Mouse (Mus musculus): ENCODE data around the gene Gm3629. TPM values are rescaled to one million over a fixed set of nuclear protein-coding genes. Genes with fewer than 3 reads are reported as not detected.
"Not testable (repeated sequence)": the region's sequence is repeated elsewhere in the genome, so short reads cannot be mapped to it uniquely, and the experiment has no call there.

The Gm3629 gene
- polyA plus RNA-seq (2014; fragmentation: Nextera tagmentation; extraction: Ambion mirVana): not detected in 2 replicates

- not testable (repeated sequence) for H3K27me3 ChIP-seq (ENCODE audit: control insufficient read depth, insufficient read depth, low read length); H3K27ac ChIP-seq (ENCODE audit: low read depth, low read length); H3K4me2 ChIP-seq (replicated peaks; ENCODE audit: low read depth, low read length); H3K9me3 ChIP-seq (ENCODE audit: control insufficient read depth, low read length); ATAC-seq (ENCODE audit: low FRiP score, low TSS enrichment); H3K4me1 ChIP-seq (ENCODE audit: control insufficient read depth, insufficient read depth, low read length); H3K9ac ChIP-seq (ENCODE audit: low read depth, low read length); H3K4me3 ChIP-seq (ENCODE audit: low read length); H3K36me3 ChIP-seq (ENCODE audit: control insufficient read depth, insufficient read depth, low read length)
- WGBS: 33% methylated on average over 1 of the region's 2 CpGs
Measured at GRCm38 (mm10) chr14:6590513-6590912, at the start of gene Gm3629. Gm3629 (minus strand) TSS chr14:6590613.

GRCm38 (mm10) chr14:6622318-6622717 is 31.9 kb upstream of the Gm3629 start, which contains the start of gene Gm3460:
Gm3460 (minus strand) TSS chr14:6622418.
- H3K4me1 ChIP-seq (ENCODE audit: control insufficient read depth, insufficient read depth, low read length); ATAC-seq (ENCODE audit: low FRiP score, low TSS enrichment); H3K27me3 ChIP-seq (ENCODE audit: control insufficient read depth, insufficient read depth, low read length); H3K9me3 ChIP-seq (ENCODE audit: control insufficient read depth, low read length); H3K27ac ChIP-seq (ENCODE audit: low read depth, low read length); H3K9ac ChIP-seq (ENCODE audit: low read depth, low read length); H3K4me3 ChIP-seq (ENCODE audit: low read length); H3K4me2 ChIP-seq (replicated peaks; ENCODE audit: low read depth, low read length); H3K36me3 ChIP-seq (ENCODE audit: control insufficient read depth, insufficient read depth, low read length): not testable (repeated sequence)
- WGBS: 80% methylated on average over 1 of the region's 2 CpGs

- H3K9ac ChIP-seq (ENCODE audit: low read depth, low read length); H3K27ac ChIP-seq (ENCODE audit: low read depth, low read length); H3K9me3 ChIP-seq (ENCODE audit: control insufficient read depth, low read length); H3K4me1 ChIP-seq (ENCODE audit: control insufficient read depth, insufficient read depth, low read length); H3K4me2 ChIP-seq (replicated peaks; ENCODE audit: low read depth, low read length); H3K4me3 ChIP-seq (ENCODE audit: low read length); H3K27me3 ChIP-seq (ENCODE audit: control insufficient read depth, insufficient read depth, low read length); ATAC-seq (ENCODE audit: low FRiP score, low TSS enrichment); H3K36me3 ChIP-seq (ENCODE audit: control insufficient read depth, insufficient read depth, low read length): not testable (repeated sequence)
- WGBS: no CpG with 5 or more reads among the region's 1 CpGs
Measured at GRCm38 (mm10) chr14:6606436-6606835, 16.0 kb upstream of the Gm3629 start.

- H3K9ac ChIP-seq (ENCODE audit: low read depth, low read length); H3K27ac ChIP-seq (ENCODE audit: low read depth, low read length); H3K27me3 ChIP-seq (ENCODE audit: control insufficient read depth, insufficient read depth, low read length); ATAC-seq (ENCODE audit: low FRiP score, low TSS enrichment); H3K9me3 ChIP-seq (ENCODE audit: control insufficient read depth, low read length); H3K36me3 ChIP-seq (ENCODE audit: control insufficient read depth, insufficient read depth, low read length); H3K4me1 ChIP-seq (ENCODE audit: control insufficient read depth, insufficient read depth, low read length): not testable (repeated sequence)
- 2% methylated on average over 17 of the region's 20 CpGs for WGBS
- Histone ChIP-seq H3K4me3 (ENCODE audit: low read length) (peak overlapping the region; percentile 27; the same call in 1 of the 2 replicates), H3K4me2 (replicated peaks; ENCODE audit: low read depth, low read length) (peak overlapping the region; percentile 41)
Measured at GRCm38 (mm10) chr14:6605004-6605403, 14.6 kb upstream of the Gm3629 start.

GRCm38 (mm10) chr14:6604551-6604950 is 14.1 kb upstream of the Gm3629 start:
- not testable (repeated sequence) for H3K9me3 ChIP-seq (ENCODE audit: control insufficient read depth, low read length); H3K9ac ChIP-seq (ENCODE audit: low read depth, low read length); H3K4me1 ChIP-seq (ENCODE audit: control insufficient read depth, insufficient read depth, low read length); H3K36me3 ChIP-seq (ENCODE audit: control insufficient read depth, insufficient read depth, low read length); H3K27ac ChIP-seq (ENCODE audit: low read depth, low read length); ATAC-seq (ENCODE audit: low FRiP score, low TSS enrichment); H3K27me3 ChIP-seq (ENCODE audit: control insufficient read depth, insufficient read depth, low read length)
- Histone ChIP-seq H3K4me3 (ENCODE audit: low read length) (peak overlapping the region; percentile 27), H3K4me2 (replicated peaks; ENCODE audit: low read depth, low read length) (peak overlapping the region; percentile 41)
- WGBS: 2% methylated on average over 17 of the region's 20 CpGs

GRCm38 (mm10) chr14:6537190-6537589 is 53.2 kb downstream of the Gm3629 start, which contains the start of gene Gm8356:
Gm8356 (minus strand) TSS chr14:6537290.
- not testable (repeated sequence) for H3K9me3 ChIP-seq (ENCODE audit: control insufficient read depth, low read length); ATAC-seq (ENCODE audit: low FRiP score, low TSS enrichment); H3K4me1 ChIP-seq (ENCODE audit: control insufficient read depth, insufficient read depth, low read length); H3K4me3 ChIP-seq (ENCODE audit: low read length); H3K36me3 ChIP-seq (ENCODE audit: control insufficient read depth, insufficient read depth, low read length); H3K27me3 ChIP-seq (ENCODE audit: control insufficient read depth, insufficient read depth, low read length); H3K27ac ChIP-seq (ENCODE audit: low read depth, low read length); H3K4me2 ChIP-seq (replicated peaks; ENCODE audit: low read depth, low read length); H3K9ac ChIP-seq (ENCODE audit: low read depth, low read length)
- no CpG with 5 or more reads among the region's 2 CpGs for WGBS

Other genes with a start within 250 kb of the Gm3629 start
- not detected in 2 replicates for gene Gm3618, start 246.9 kb downstream of the Gm3629 start, polyA plus RNA-seq (2014; fragmentation: Nextera tagmentation; extraction: Ambion mirVana)
- not detected in 2 replicates for gene Gm16440, start 200.3 kb downstream of the Gm3629 start, polyA plus RNA-seq (2014; fragmentation: Nextera tagmentation; extraction: Ambion mirVana)
- gene Gm3591, start 178.1 kb downstream of the Gm3629 start, polyA plus RNA-seq (2014; fragmentation: Nextera tagmentation; extraction: Ambion mirVana): 0.74 and 1.4 TPM in 2 replicates
- gene Gm3594, start 146.0 kb downstream of the Gm3629 start, polyA plus RNA-seq (2014; fragmentation: Nextera tagmentation; extraction: Ambion mirVana): not detected in 2 replicates
- not detected in 2 replicates for gene Gm8356, start 53.3 kb downstream of the Gm3629 start, polyA plus RNA-seq (2014; fragmentation: Nextera tagmentation; extraction: Ambion mirVana)
- not detected in 2 replicates for gene Gm3460, start 31.8 kb upstream of the Gm3629 start, polyA plus RNA-seq (2014; fragmentation: Nextera tagmentation; extraction: Ambion mirVana)
- gene Gm10251, start 93.6 kb upstream of the Gm3629 start, polyA plus RNA-seq (2014; fragmentation: Nextera tagmentation; extraction: Ambion mirVana): not detected in 2 replicates
- gene Gm8050, start 129.6 kb upstream of the Gm3629 start, polyA plus RNA-seq (2014; fragmentation: Nextera tagmentation; extraction: Ambion mirVana): not detected in 2 replicates
- 4.3 and 5.6 TPM in 2 replicates for gene Gm3636, start 151.7 kb upstream of the Gm3629 start, polyA plus RNA-seq (2014; fragmentation: Nextera tagmentation; extraction: Ambion mirVana)
- not detected in 2 replicates for gene Gm8362, start 183.8 kb upstream of the Gm3629 start, polyA plus RNA-seq (2014; fragmentation: Nextera tagmentation; extraction: Ambion mirVana)
- not detected in 2 replicates for gene Gm3642, start 249.7 kb upstream of the Gm3629 start, polyA plus RNA-seq (2014; fragmentation: Nextera tagmentation; extraction: Ambion mirVana)

Data from kidney, embryonic 14.5 days (tissue).